Mouse (Mus musculus) forebrain, postnatal 0 days (tissue): ENCODE measurements at regions not wholly inside any gene's neighbourhood (a gene's known extent, or its start where the extent isn't known, plus 50 kb on each side); places are given as distances from the start of the nearest gene placed in this dataset.

Experiments
- ATAC-seq: fragments of 200-750 bp; cut with Nextera tagmentation; 2 replicates; pipeline ENCODE4 v1.8.0; 2017; ENCODE audit warnings: mild to moderate bottlenecking, moderate library complexity
- DNase-seq: peaks from one replicate; pipeline ENCODE4 v3.0.0-alpha.2; 2015
- H3K27ac ChIP-seq: fragments of 300-500 bp; sonication (generic); 2 replicates; pipeline ENCODE4 v1.5.1; 2014; ENCODE audit warnings: low read depth, mild to moderate bottlenecking, antibody characterized with exemption, low read length, moderate library complexity, mixed read lengths
- H3K27me3 ChIP-seq: fragments of 300-500 bp; sonication (generic); 2 replicates; pipeline ENCODE4 v1.6.1; 2014; ENCODE audit warnings: mild to moderate bottlenecking, low read length, mixed read lengths; ENCODE audit not compliant: insufficient read depth
- H3K36me3 ChIP-seq: fragments of 300-500 bp; sonication (generic); 2 replicates; pipeline ENCODE4 v1.6.1; 2014; ENCODE audit warnings: mild to moderate bottlenecking, moderate library complexity; ENCODE audit not compliant: insufficient read depth
- H3K4me1 ChIP-seq: fragments of 300-500 bp; sonication (generic); 2 replicates; pipeline ENCODE4 v1.6.1; 2014; ENCODE audit warnings: antibody characterized with exemption; ENCODE audit not compliant: insufficient read depth
- H3K4me2 ChIP-seq: fragments of 300-500 bp; sonication (generic); 2 replicates; pipeline ENCODE4 v1.6.1; 2014; ENCODE audit warnings: low read depth, mild to moderate bottlenecking, moderate library complexity
- H3K4me3 ChIP-seq: fragments of 300-500 bp; sonication (generic); 2 replicates; pipeline ENCODE4 v1.5.1; 2014; ENCODE audit warnings: low read depth, low read length, mixed read lengths
- H3K9ac ChIP-seq: fragments of 300-500 bp; sonication (generic); 2 replicates; pipeline ENCODE4 v1.6.1; 2014; ENCODE audit warnings: mild to moderate bottlenecking
- H3K9me3 ChIP-seq: fragments of 300-500 bp; sonication (generic); 2 replicates; pipeline ENCODE4 v1.6.1; 2016; ENCODE audit warnings: low read length
- CTCF ChIP-seq: sonication (generic); IDR thresholded peaks from 2 replicates; pipeline ENCODE4 v1.5.1; 2016; ENCODE audit warnings: antibody characterized with exemption, control low read depth, low read depth
- WGBS: fragments of 180-500 bp; shearing (Covaris S2); extraction: QIAGEN DNeasy Blood & Tissue Kit; methylation state at CpG from one replicate; pipeline ENCODE4 v1.1.7; 2014; 5-methylcytosine and 5-hydroxymethylcytosine counted together

DNA sequence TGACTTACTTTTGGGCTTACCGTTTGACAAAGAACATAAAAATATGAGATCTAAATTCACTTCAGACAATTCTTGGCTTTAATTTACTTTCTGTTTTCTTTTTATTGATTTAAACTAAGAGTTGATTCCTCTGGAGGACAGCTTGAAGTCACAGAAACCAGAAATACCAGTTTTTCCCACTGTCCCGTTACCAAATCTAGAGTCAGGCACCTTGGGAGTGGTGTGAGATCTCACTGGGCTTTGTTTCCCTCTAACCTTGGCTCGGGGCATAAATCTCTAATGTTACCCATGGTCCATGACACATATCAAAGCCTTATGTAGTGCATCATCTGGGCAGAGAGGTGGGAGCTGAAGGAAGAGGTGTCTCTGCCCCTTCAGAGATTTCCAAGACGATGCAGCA, 165.4 kb upstream of the Sesn3 start:
- no peak overlapping the region for H3K9ac ChIP-seq
- ATAC-seq (no peak), DNase-seq (no peak)
- WGBS = 85% methylated on average over 4 of the region's 4 CpGs
- no peaks in the 10 kb centered on the region for H3K27me3 ChIP-seq
- no peaks in the 10 kb centered on the region for H3K36me3 ChIP-seq
- no peaks in the 10 kb centered on the region for H3K9me3 ChIP-seq
- H3K4me1 ChIP-seq = no peaks in the 10 kb centered on the region
- H3K4me2 ChIP-seq = no peak overlapping the region
- H3K27ac ChIP-seq = no peak overlapping the region
- no peak overlapping the region for H3K4me3 ChIP-seq
- no peak for TF ChIP-seq CTCF

DNA sequence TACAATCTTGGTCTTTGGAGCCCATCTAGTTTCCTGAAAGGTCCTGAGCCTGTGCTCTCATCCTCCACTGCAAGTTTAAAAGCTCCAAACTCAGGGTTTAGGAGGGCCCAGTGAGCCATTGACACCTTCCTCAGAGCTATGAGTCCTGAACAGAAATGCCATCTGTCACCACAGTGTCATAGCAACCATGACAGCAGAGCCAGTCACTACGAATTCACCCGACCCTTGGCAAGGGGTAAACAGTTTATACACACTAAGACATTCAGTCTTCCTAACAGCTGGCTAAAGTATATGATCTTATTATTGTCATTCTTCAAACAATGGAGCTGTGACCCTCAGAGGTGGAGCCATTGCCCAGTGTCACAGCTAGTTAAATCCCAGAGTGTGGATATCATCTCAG, 163.2 kb upstream of the Sesn3 start:
- DNase-seq (no peak), ATAC-seq (no peak)
- Histone ChIP-seq H3K27me3 (no peaks in the 10 kb centered on the region), H3K36me3 (no peaks in the 10 kb centered on the region), H3K9ac (no peak overlapping the region), H3K4me2 (no peak overlapping the region), H3K27ac (no peak overlapping the region), H3K4me3 (no peak overlapping the region), H3K4me1 (no peaks in the 10 kb centered on the region), H3K9me3 (no peaks in the 10 kb centered on the region)
- WGBS = 29% methylated on average over 2 of the region's 2 CpGs
- TF ChIP-seq CTCF = no peak

GRCm38 (mm10) chr9:14115521-14115920, 159.3 kb upstream of the Sesn3 start:
- no peak overlapping the region for H3K9ac ChIP-seq
- no peak overlapping the region for H3K4me3 ChIP-seq
- H3K27ac ChIP-seq = no peak overlapping the region
- H3K36me3 ChIP-seq = no peaks in the 10 kb centered on the region
- no peak for ATAC-seq
- no peak overlapping the region for H3K4me2 ChIP-seq
- H3K9me3 ChIP-seq = no peaks in the 10 kb centered on the region
- 90% methylated on average over 3 of the region's 3 CpGs for WGBS
- DNase-seq = no peak
- H3K4me1 ChIP-seq = no peaks in the 10 kb centered on the region
- no peak for TF ChIP-seq CTCF
- no peaks in the 10 kb centered on the region for H3K27me3 ChIP-seq

DNA sequence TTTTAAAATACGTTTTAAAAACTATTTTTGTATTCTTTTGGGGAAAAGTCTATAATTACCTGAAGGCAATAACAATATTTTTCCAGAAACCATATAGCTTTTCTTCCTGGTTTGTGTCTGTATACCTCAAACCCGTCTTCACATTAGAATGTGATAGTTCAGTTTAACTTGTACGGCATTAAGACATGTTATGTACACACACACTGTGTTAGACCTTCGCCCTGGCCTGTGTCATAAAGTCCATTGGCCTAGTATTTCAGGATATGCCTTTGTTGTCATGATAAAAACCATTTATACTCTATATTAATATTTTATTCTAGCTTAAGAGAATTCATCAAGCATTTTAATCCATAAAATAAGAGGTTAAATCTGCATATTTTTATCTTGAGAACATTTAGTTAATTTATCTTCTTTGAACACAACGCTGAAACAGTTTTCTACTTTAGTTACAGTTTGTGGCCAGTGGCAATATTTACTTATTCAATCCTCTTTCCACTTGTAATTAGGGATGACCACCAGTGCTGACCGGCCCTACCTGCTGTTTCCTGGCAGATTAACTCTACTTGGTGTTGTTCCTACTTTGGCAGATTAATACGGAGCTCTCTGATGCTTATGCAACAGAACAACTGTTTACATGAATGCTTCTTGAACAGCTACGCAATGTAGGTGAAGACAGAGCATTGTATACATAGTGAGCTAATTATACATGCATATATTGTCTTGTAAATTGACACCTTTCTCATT, 158.6 kb upstream of the Sesn3 start:
- no peaks in the 10 kb centered on the region for H3K9me3 ChIP-seq
- H3K36me3 ChIP-seq = no peaks in the 10 kb centered on the region
- no peak overlapping the region for H3K27ac ChIP-seq
- WGBS = 77% methylated on average over 8 of the region's 8 CpGs
- no peaks in the 10 kb centered on the region for H3K27me3 ChIP-seq
- H3K9ac ChIP-seq = no peak overlapping the region
- ATAC-seq = no peak
- no peak for TF ChIP-seq CTCF
- no peak for DNase-seq
- H3K4me2 ChIP-seq = no peak overlapping the region
- no peaks in the 10 kb centered on the region for H3K4me1 ChIP-seq
- H3K4me3 ChIP-seq = no peak overlapping the region

- DNase-seq = no peak
- Histone ChIP-seq H3K4me3 (no peak overlapping the region), H3K27ac (no peak overlapping the region), H3K27me3 (no peaks in the 10 kb centered on the region), H3K4me1 (no peaks in the 10 kb centered on the region), H3K4me2 (no peak overlapping the region), H3K9ac (no peak overlapping the region), H3K9me3 (no peaks in the 10 kb centered on the region), H3K36me3 (no peaks in the 10 kb centered on the region)
- 83% methylated on average over 5 of the region's 5 CpGs for WGBS
- TF ChIP-seq CTCF = no peak
- ATAC-seq = no peak
Measured at GRCm38 (mm10) chr9:14133372-14133771, 141.5 kb upstream of the Sesn3 start.

- no peaks in the 10 kb centered on the region for H3K36me3 ChIP-seq
- DNase-seq = no peak
- no peak overlapping the region for H3K4me2 ChIP-seq
- no peaks in the 10 kb centered on the region for H3K9me3 ChIP-seq
- H3K4me3 ChIP-seq = no peak overlapping the region
- H3K27ac ChIP-seq = no peak overlapping the region
- no peaks in the 10 kb centered on the region for H3K4me1 ChIP-seq
- TF ChIP-seq CTCF = no peak
- H3K27me3 ChIP-seq = no peaks in the 10 kb centered on the region
- ATAC-seq = no peak
- WGBS = 76% methylated on average over 6 of the region's 6 CpGs
- H3K9ac ChIP-seq = no peak overlapping the region
Measured at GRCm38 (mm10) chr9:14134894-14135450, 139.9 kb upstream of the Sesn3 start.

- ATAC-seq (no peak), DNase-seq (no peak)
- no peak overlapping the region for H3K4me3 ChIP-seq
- TF ChIP-seq CTCF = no peak
- H3K4me1 ChIP-seq = no peaks in the 10 kb centered on the region
- H3K36me3 ChIP-seq = no peaks in the 10 kb centered on the region
- no peak overlapping the region for H3K4me2 ChIP-seq
- H3K9ac ChIP-seq = no peak overlapping the region
- H3K27ac ChIP-seq = no peak overlapping the region
- whole genome bisulfite sequencing = 93% methylated on average over 4 of the region's 4 CpGs
- H3K27me3 ChIP-seq = no peaks in the 10 kb centered on the region
- H3K9me3 ChIP-seq = no peaks in the 10 kb centered on the region
Measured at GRCm38 (mm10) chr9:14141321-14141720, 133.5 kb upstream of the Sesn3 start.
